ENCODE assay signal across 8 mouse cellular contexts in the genomic region with DNA sequence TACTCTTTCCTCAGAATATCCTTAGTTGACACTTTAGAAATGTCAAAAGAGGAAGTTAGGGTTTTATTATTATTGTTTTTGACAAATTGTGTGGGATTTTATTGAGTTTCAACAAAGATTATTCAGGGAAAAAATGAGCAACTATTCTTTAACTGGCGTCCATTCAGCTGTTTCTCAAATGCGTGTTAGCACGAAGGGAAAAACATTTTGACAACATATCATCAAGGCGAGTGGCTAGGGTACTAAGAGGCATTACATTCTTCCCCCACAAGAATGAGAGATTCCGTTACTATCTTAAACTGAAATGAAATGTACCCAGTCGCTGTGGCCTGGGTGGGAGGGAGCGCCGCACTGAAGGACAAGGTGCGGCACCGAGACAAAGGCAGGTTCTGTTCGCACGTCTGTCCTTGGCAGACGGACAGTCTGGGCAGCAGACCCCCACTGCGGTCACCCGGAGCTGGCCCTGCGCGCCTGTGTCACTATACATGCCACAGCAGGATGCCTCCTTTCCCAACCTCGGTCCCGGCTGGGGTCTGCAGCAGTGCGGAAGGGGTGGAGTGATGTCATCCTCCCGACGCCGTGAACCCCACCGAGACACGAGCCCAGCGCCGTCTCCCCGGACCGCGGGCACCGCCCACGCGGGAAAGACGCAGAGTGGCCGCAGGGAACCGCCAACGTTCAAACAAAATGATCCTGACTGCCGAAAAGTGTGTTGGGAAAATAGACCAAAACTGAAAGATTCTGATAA. TPM values are rescaled to one million over a fixed set of nuclear protein-coding genes. Genes with fewer than 3 reads are reported as not detected.
A peak's percentile ranks its signal among the peaks of the same experiment; 100 is the strongest.
DNase-seq lines count a peak whose midpoint lies in the region; ATAC-seq and TF ChIP-seq lines count a peak whose summit lies in the region.
"Not testable (repeated sequence)": the region's sequence is repeated elsewhere in the genome, so short reads cannot be mapped to it uniquely, and the experiment has no call there.

No protein-coding gene starts in this region.

- H3K27me3 ChIP-seq in heart, embryonic 16.5 days (ENCODE audit: control insufficient read depth, insufficient read depth, low read length); kidney, postnatal 0 days (ENCODE audit: insufficient read depth, low read length); liver, embryonic 14.5 days (ENCODE audit: control insufficient read depth, insufficient read depth, low read length); stomach, embryonic 14.5 days (ENCODE audit: control insufficient read depth, insufficient read depth, low read length): not testable (repeated sequence)

- not testable (repeated sequence) for TF ChIP-seq EP300 in liver, embryonic 14.5 days (IDR thresholded peaks at IDR 0.05; ENCODE audit: low read depth)

- TF ChIP-seq CTCF in brain, embryonic 14.5 days (IDR thresholded peaks at IDR 0.05; ENCODE audit: borderline replicate concordance, extremely low read depth, insufficient read depth, insufficient read length); kidney, postnatal 0 days (IDR thresholded peaks at IDR 0.05; ENCODE audit: low read depth); liver, embryonic 14.5 days (IDR thresholded peaks at IDR 0.05; ENCODE audit: low read depth): not testable (repeated sequence)

- H3K27ac ChIP-seq in heart, embryonic 16.5 days (ENCODE audit: low read length); kidney, postnatal 0 days; liver, embryonic 14.5 days; stomach, embryonic 14.5 days (ENCODE audit: low read length): not testable (repeated sequence)

- peak; percentile 64 for ATAC-seq in erythroid progenitor cell, adult 5-6 weeks (replicated peaks; ENCODE audit: low FRiP score, poor library complexity, severe bottlenecking)
- peak; percentile 54 for ATAC-seq in heart, embryonic 16.5 days (replicated peaks; ENCODE audit: extremely low read depth, insufficient read depth, low FRiP score)
- ATAC-seq in kidney, postnatal 0 days (replicated peaks; ENCODE audit: low FRiP score, low read depth): peak; percentile 41; the same call in 1 of the 2 replicates
- peak; percentile 63; the same call in 1 of the 2 replicates for ATAC-seq in liver, embryonic 14.5 days (ENCODE audit: insufficient read depth)
- not testable (repeated sequence) for ATAC-seq in stomach, embryonic 14.5 days (ENCODE audit: insufficient number of reproducible peaks, insufficient read depth, low FRiP score, low read depth)

- not testable (repeated sequence) for H3K9me3 ChIP-seq in heart, embryonic 16.5 days (replicated peaks; ENCODE audit: control insufficient read depth, low read length); kidney, postnatal 0 days (replicated peaks; ENCODE audit: low read length); liver, embryonic 14.5 days (ENCODE audit: control insufficient read depth, low read length); stomach, embryonic 14.5 days (ENCODE audit: control insufficient read depth, low read depth, low read length)

- peak overlapping the region; percentile 68 for H3K4me2 ChIP-seq in heart, embryonic 16.5 days (ENCODE audit: low read depth, low read length)
- H3K4me2 ChIP-seq in kidney, postnatal 0 days (ENCODE audit: low read length): peak overlapping the region; percentile 53
- peak overlapping the region; percentile 63 for H3K4me2 ChIP-seq in liver, embryonic 14.5 days (ENCODE audit: low read depth)
- H3K4me2 ChIP-seq in stomach, embryonic 14.5 days (replicated peaks; ENCODE audit: low read depth, low read length): peak overlapping the region; percentile 44

- not testable (repeated sequence) for H3K36me3 ChIP-seq in heart, embryonic 16.5 days (ENCODE audit: control insufficient read depth, insufficient read depth); kidney, postnatal 0 days (ENCODE audit: insufficient read depth, low read length); liver, embryonic 14.5 days (replicated peaks; ENCODE audit: control insufficient read depth, insufficient read depth, low read depth); stomach, embryonic 14.5 days (ENCODE audit: control insufficient read depth, insufficient read depth, low read length)

- not testable (repeated sequence) for H3K4me1 ChIP-seq in heart, embryonic 16.5 days (ENCODE audit: control insufficient read depth, insufficient read depth, low read length); kidney, postnatal 0 days (replicated peaks; ENCODE audit: insufficient read depth, low read length); liver, embryonic 14.5 days (replicated peaks; ENCODE audit: control insufficient read depth in 2 of 2, insufficient read depth in 2 of 2, low read length in 1 of 2); stomach, embryonic 14.5 days (ENCODE audit: control insufficient read depth, insufficient read depth, low read length)

- DNase-seq in B cell, adult 2 months: peak; percentile 61 to 62
- peak; percentile 56 for DNase-seq in brain, embryonic 14.5 days (ENCODE audit: low read depth)
- DNase-seq in kidney, postnatal 0 days (ENCODE audit: low spot score): peak; percentile 7
- not testable (repeated sequence) for DNase-seq in liver, embryonic 14.5 days (ENCODE audit: low read depth in 3 of 3, low spot score in 3 of 3)
- peak; percentile 13 for DNase-seq in naive thymus-derived CD4-positive, alpha-beta T cell, adult 2 months (ENCODE audit: low read depth)

- not testable (repeated sequence) for TF ChIP-seq POLR2A in brain, embryonic 14.5 days (IDR thresholded peaks at IDR 0.05; ENCODE audit: borderline replicate concordance, extremely low read depth, insufficient read depth, insufficient read length, poor library complexity, severe bottlenecking)

- peak overlapping the region; percentile 59; the same call in 1 of the 2 replicates for H3K9ac ChIP-seq in heart, embryonic 16.5 days (ENCODE audit: low read length)
- not testable (repeated sequence) for H3K9ac ChIP-seq in kidney, postnatal 0 days (ENCODE audit: low read depth, low read length); stomach, embryonic 14.5 days (replicated peaks; ENCODE audit: low read depth, low read length)
- H3K9ac ChIP-seq in liver, embryonic 14.5 days (replicated peaks): peak overlapping the region; percentile 43

- 2% methylated on average over 37 of the region's 38 CpGs for WGBS in heart, embryonic 16.5 days
- WGBS in kidney, postnatal 0 days: 2% methylated on average over 38 of the region's 38 CpGs
- 1% methylated on average over 37 of the region's 38 CpGs for WGBS in liver, embryonic 14.5 days (ENCODE audit: insufficient replicate concordance)
- 4% methylated on average over 35 of the region's 38 CpGs for WGBS in stomach, embryonic 14.5 days

- H3K4me3 ChIP-seq in heart, embryonic 16.5 days (ENCODE audit: low read length): peak overlapping the region; percentile 54
- H3K4me3 ChIP-seq in kidney, postnatal 0 days (replicated peaks; ENCODE audit: low read depth, low read length): peak overlapping the region; percentile 28; the same call in 1 of the 2 replicates
- H3K4me3 ChIP-seq in liver, embryonic 14.5 days (ENCODE audit: insufficient read depth in 1 of 2, low read depth in 2 of 2, low read length in 2 of 2): peak overlapping the region; percentile 56 to 59
- H3K4me3 ChIP-seq in stomach, embryonic 14.5 days (ENCODE audit: low read depth, low read length): peak overlapping the region; percentile 29

RNA-seq across cellular contexts. Expression of a gene that starts 0.7 kb away (rescaled TPM):
- polyA plus RNA-seq in brain, embryonic 14.5 days (2012; rRNA removed): 48.2 and 50.8 TPM in 2 replicates
- 10.1 and 24.5 TPM in 2 replicates for total RNA-seq in erythroid progenitor cell, adult 5-6 weeks (2015; ENCODE audit: low replicate concordance)
- total RNA-seq in erythroid progenitor cell, adult 5-6 weeks (2017; ENCODE audit: low replicate concordance): 10.3 and 12.6 TPM in 2 replicates
- 11.5 and 13.0 TPM in 2 replicates for polyA plus RNA-seq in heart, embryonic 16.5 days (2015; fragmentation: Nextera tagmentation; extraction: Ambion mirVana)
- 9.2 and 9.6 TPM in 2 replicates for polyA plus RNA-seq in kidney, postnatal 0 days (2015; fragmentation: Nextera tagmentation; extraction: Ambion mirVana)
- 6.5 and 7.2 TPM in 2 replicates for polyA plus RNA-seq in liver, embryonic 14.5 days (2012; rRNA removed)
- polyA plus RNA-seq in liver, embryonic 14.5 days (2014; fragmentation: Nextera tagmentation; extraction: Ambion mirVana): 6.0 and 6.4 TPM in 2 replicates
- polyA plus RNA-seq in stomach, embryonic 14.5 days (2014; fragmentation: Nextera tagmentation; extraction: Ambion mirVana): 16.5 and 20.1 TPM in 2 replicates

RNA-seq across cellular contexts. Expression of a gene that starts 59.9 kb away (rescaled TPM):
- polyA plus RNA-seq in brain, embryonic 14.5 days (2012; rRNA removed): 32.2 and 38.8 TPM in 2 replicates
- total RNA-seq in erythroid progenitor cell, adult 5-6 weeks (2015; ENCODE audit: low replicate concordance): 0.42 and 1.8 TPM in 2 replicates
- total RNA-seq in erythroid progenitor cell, adult 5-6 weeks (2017; ENCODE audit: low replicate concordance): 0.13 and 0.91 TPM in 2 replicates
- polyA plus RNA-seq in heart, embryonic 16.5 days (2015; fragmentation: Nextera tagmentation; extraction: Ambion mirVana): 14.9 TPM in 2 replicates
- 10.0 and 10.5 TPM in 2 replicates for polyA plus RNA-seq in kidney, postnatal 0 days (2015; fragmentation: Nextera tagmentation; extraction: Ambion mirVana)
- polyA plus RNA-seq in liver, embryonic 14.5 days (2012; rRNA removed): 1.7 and 2.3 TPM in 2 replicates
- 1.8 and 2.5 TPM in 2 replicates for polyA plus RNA-seq in liver, embryonic 14.5 days (2014; fragmentation: Nextera tagmentation; extraction: Ambion mirVana)
- 26.5 and 26.6 TPM in 2 replicates for polyA plus RNA-seq in stomach, embryonic 14.5 days (2014; fragmentation: Nextera tagmentation; extraction: Ambion mirVana)
